Mouse (Mus musculus) forebrain, postnatal 0 days (tissue): Measurements from ENCODE around the gene Slc41a2. TPM values are rescaled to one million over a fixed set of nuclear protein-coding genes. Genes with fewer than 3 reads are reported as not detected.

Experiments used
- ATAC-seq: fragments of 200-750 bp; cut with Nextera tagmentation; 2 replicates; pipeline ENCODE4 v1.8.0; 2017; ENCODE audit warnings: mild to moderate bottlenecking, moderate library complexity
- DNase-seq: peaks from one replicate; pipeline ENCODE4 v3.0.0-alpha.2; 2015
- H3K27ac ChIP-seq: fragments of 300-500 bp; sonication (generic); 2 replicates; pipeline ENCODE4 v1.5.1; 2014; ENCODE audit warnings: low read depth, mild to moderate bottlenecking, antibody characterized with exemption, low read length, moderate library complexity, mixed read lengths
- H3K27me3 ChIP-seq: fragments of 300-500 bp; sonication (generic); 2 replicates; pipeline ENCODE4 v1.6.1; 2014; ENCODE audit warnings: mild to moderate bottlenecking, low read length, mixed read lengths; ENCODE audit not compliant: insufficient read depth
- H3K36me3 ChIP-seq: fragments of 300-500 bp; sonication (generic); 2 replicates; pipeline ENCODE4 v1.6.1; 2014; ENCODE audit warnings: mild to moderate bottlenecking, moderate library complexity; ENCODE audit not compliant: insufficient read depth
- H3K4me1 ChIP-seq: fragments of 300-500 bp; sonication (generic); 2 replicates; pipeline ENCODE4 v1.6.1; 2014; ENCODE audit warnings: antibody characterized with exemption; ENCODE audit not compliant: insufficient read depth
- H3K4me2 ChIP-seq: fragments of 300-500 bp; sonication (generic); 2 replicates; pipeline ENCODE4 v1.6.1; 2014; ENCODE audit warnings: low read depth, mild to moderate bottlenecking, moderate library complexity
- H3K4me3 ChIP-seq: fragments of 300-500 bp; sonication (generic); 2 replicates; pipeline ENCODE4 v1.5.1; 2014; ENCODE audit warnings: low read depth, low read length, mixed read lengths
- H3K9ac ChIP-seq: fragments of 300-500 bp; sonication (generic); 2 replicates; pipeline ENCODE4 v1.6.1; 2014; ENCODE audit warnings: mild to moderate bottlenecking
- H3K9me3 ChIP-seq: fragments of 300-500 bp; sonication (generic); 2 replicates; pipeline ENCODE4 v1.6.1; 2016; ENCODE audit warnings: low read length
- CTCF ChIP-seq: sonication (generic); IDR thresholded peaks from 2 replicates; pipeline ENCODE4 v1.5.1; 2016; ENCODE audit warnings: antibody characterized with exemption, control low read depth, low read depth
- WGBS: fragments of 180-500 bp; shearing (Covaris S2); extraction: QIAGEN DNeasy Blood & Tissue Kit; methylation state at CpG from one replicate; pipeline ENCODE4 v1.1.7; 2014; 5-methylcytosine and 5-hydroxymethylcytosine counted together
- polyA plus RNA-seq: library from polyadenylated mRNA; unstranded; fragments of >200 nt; fragmentation: Nextera tagmentation; extraction: Ambion mirVana; gene quantifications from 2 replicates; pipeline ENCODE4 v1.2.1, GENCODE M21; 2015
- total RNA-seq: library from RNA; depleted of rRNA; stranded (reverse); fragments of >200 nt; gene quantifications from 2 replicates; pipeline ENCODE4 v1.2.3, GENCODE M21; 2014

The Slc41a2 gene
- total and polyA plus RNA-seq, 2 experiments from 2014 or later, result 10.1 to 23.8 TPM

DNA sequence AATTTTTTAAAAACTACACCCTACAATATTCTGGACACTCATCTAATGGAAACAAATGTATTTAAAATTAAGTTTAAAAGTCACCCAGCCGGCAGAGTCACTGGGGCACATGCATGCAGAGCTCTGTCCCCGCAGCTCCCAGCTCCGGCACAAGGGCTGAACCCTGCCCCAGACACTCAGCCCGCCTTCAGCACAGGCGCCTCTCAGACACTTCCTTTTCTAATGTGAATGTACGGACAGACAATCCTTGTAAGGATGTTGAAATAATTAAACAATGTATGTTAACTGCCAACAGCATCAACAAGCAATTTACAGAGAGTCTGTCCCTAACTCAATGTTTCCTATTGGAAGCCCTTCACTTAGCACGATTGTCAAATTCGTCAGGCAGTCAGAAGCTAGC lies 73.0 kb downstream of the Slc41a2 start:
- H3K4me2 ChIP-seq, result no peak overlapping the region
- no peak overlapping the region for H3K9ac ChIP-seq
- no peak for TF ChIP-seq CTCF
- H3K9me3 ChIP-seq, result no peaks in the 10 kb centered on the region
- WGBS, result 61% methylated on average over 8 of the region's 8 CpGs
- no peak for DNase-seq
- no peak overlapping the region for H3K4me3 ChIP-seq
- H3K27me3 ChIP-seq, result no peaks in the 10 kb centered on the region
- H3K36me3 ChIP-seq, result no peaks in the 10 kb centered on the region; the same call in 1 of the 2 replicates
- H3K4me1 ChIP-seq, result no peaks in the 10 kb centered on the region; the same call in 1 of the 2 replicates
- no peak overlapping the region for H3K27ac ChIP-seq
- no peak for ATAC-seq

DNA sequence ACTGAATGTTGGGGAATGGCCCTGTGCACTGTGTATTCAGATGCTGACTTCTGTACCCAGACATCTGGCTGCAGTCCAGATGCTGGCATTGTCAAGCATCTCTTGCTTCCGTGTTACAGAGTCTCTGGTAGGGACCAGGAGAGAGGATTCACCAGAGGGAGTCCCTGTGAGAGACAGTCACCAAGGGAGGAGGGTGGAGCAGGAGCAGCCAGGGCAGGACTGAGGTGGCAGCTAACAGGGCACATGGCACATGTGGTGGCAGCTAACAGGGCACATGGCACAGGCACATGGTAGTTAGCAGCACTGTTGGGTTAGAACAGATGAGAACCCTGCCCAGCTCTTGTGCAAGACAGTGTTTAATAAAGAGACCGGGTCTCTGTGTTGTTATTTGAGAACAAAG lies 73.6 kb downstream of the Slc41a2 start:
- no peak for ATAC-seq
- 26% methylated on average over 2 of the region's 2 CpGs for WGBS
- Histone ChIP-seq H3K4me3 (no peak overlapping the region), H3K36me3 (no peaks in the 10 kb centered on the region; the same call in 1 of the 2 replicates), H3K27me3 (no peaks in the 10 kb centered on the region), H3K4me1 (no peaks in the 10 kb centered on the region; the same call in 1 of the 2 replicates), H3K27ac (no peak overlapping the region), H3K9me3 (no peaks in the 10 kb centered on the region), H3K4me2 (no peak overlapping the region), H3K9ac (no peak overlapping the region)
- no peak for TF ChIP-seq CTCF
- no peak for DNase-seq

DNA sequence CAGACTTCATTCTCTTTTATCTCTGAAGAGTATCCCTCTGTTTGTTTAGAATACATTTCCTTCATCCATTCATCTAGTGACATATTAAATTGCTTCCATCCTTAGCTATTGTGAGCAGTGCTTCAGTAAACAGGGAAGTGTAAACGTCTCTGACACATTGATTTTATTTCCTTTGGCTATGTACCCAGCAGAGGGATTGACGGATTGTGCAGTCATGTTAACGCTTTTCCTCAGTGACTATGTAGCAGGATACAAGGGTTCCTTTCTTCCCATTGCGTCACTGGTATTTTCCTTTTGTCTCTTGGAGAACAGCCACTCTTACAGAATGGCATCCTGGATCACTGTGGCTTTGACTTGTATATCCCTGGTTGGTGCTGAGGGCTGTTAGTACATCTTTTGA lies 76.4 kb downstream of the Slc41a2 start:
- H3K4me3 ChIP-seq, result no peak overlapping the region
- no peak overlapping the region for H3K9ac ChIP-seq
- H3K36me3 ChIP-seq, result no peaks in the 10 kb centered on the region; the same call in 1 of the 2 replicates
- DNase-seq (peak; percentile 24), ATAC-seq (peak; percentile 79)
- no peak overlapping the region for H3K27ac ChIP-seq
- H3K4me1 ChIP-seq, result no peaks in the 10 kb centered on the region
- no peak for TF ChIP-seq CTCF
- no peak overlapping the region for H3K4me2 ChIP-seq
- H3K27me3 ChIP-seq, result no peaks in the 10 kb centered on the region
- 20% methylated on average over 4 of the region's 4 CpGs for WGBS
- H3K9me3 ChIP-seq, result no peaks in the 10 kb centered on the region

DNA sequence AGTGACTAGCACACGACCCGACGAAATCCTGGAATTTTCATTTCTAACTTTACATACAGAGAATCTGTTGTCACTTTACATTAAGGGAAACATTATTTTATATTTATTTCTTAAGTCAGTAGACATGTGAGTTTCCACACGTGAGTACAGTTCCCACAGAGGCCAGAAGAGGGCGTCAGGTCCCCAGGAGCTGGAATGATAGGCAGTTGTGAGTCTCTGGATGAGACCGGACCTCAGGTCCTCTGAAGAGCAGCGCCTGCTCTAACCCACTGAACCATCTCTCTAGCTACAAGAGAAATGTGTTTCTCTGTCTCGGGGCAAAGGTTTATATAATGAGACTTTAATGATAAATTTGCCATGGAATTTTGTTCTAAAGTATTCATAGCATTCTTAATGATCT lies 86.3 kb downstream of the Slc41a2 start:
- 64% methylated on average over 8 of the region's 8 CpGs for WGBS
- Histone ChIP-seq H3K4me2 (no peak overlapping the region), H3K9ac (no peak overlapping the region), H3K27ac (no peak overlapping the region), H3K9me3 (no peaks in the 10 kb centered on the region), H3K4me3 (no peak overlapping the region), H3K27me3 (no peaks in the 10 kb centered on the region; the same call in 1 of the 2 replicates), H3K4me1 (no peaks in the 10 kb centered on the region), H3K36me3 (peaks cover 5% of the 10 kb centered on the region)
- no peak for DNase-seq
- peak; percentile 46 for TF ChIP-seq CTCF
- ATAC-seq, result no peak

DNA sequence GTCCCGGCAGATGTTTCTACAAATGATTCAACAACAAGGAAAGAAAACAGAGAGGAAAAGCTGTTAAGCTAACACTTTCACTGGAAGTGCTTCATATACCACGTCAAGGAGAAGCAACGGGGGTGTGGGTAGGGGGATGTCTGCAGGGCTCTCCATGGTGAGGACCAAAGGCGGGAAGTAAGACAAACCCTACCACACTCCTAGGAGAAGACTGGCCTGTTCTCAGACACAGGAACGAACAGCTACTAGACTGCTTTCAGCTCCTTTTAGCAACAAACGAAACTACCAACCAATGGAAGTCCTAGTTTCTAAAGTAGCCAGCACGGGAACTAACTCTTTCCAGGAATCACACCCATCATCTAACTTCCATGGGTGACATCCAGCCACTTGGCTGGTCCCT lies 89.6 kb downstream of the Slc41a2 start:
- H3K4me2 ChIP-seq, result no peak overlapping the region
- no peaks in the 10 kb centered on the region for H3K36me3 ChIP-seq
- 68% methylated on average over 7 of the region's 7 CpGs for WGBS
- H3K4me3 ChIP-seq, result no peak overlapping the region
- no peaks in the 10 kb centered on the region for H3K9me3 ChIP-seq
- no peaks in the 10 kb centered on the region for H3K4me1 ChIP-seq
- no peak for TF ChIP-seq CTCF
- no peak overlapping the region for H3K9ac ChIP-seq
- 0 out of 2 replicates have a peak overlapping the region, but pooled peaks have one; percentile 15 for H3K27ac ChIP-seq
- ATAC-seq (no peak), DNase-seq (no peak)
- no peaks in the 10 kb centered on the region for H3K27me3 ChIP-seq

DNA sequence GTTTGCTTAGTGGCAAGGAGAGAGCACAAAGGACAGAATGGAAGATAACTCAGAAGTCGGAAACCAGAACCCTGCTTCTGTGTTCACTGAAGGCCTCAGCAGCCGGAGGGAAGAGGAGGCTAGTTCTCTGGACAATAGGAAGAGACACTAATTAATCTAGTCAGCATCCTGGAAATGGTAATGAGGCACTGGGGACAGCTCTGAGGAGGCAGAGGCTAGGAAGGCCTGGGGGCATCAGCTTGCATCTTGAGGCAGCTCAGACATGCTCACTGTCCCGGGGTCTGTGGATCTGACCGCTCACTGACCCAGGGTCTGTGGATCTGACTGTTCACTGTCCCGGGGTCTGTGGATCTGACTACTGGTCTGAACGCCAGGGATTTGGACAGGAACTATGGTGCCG lies 92.0 kb downstream of the Slc41a2 start:
- peaks cover 2% of the 10 kb centered on the region; the same call in 1 of the 2 replicates for H3K36me3 ChIP-seq
- H3K4me2 ChIP-seq, result no peak overlapping the region
- H3K4me3 ChIP-seq, result no peak overlapping the region
- no peak overlapping the region for H3K27ac ChIP-seq
- H3K4me1 ChIP-seq, result no peaks in the 10 kb centered on the region
- TF ChIP-seq CTCF, result no peak
- DNase-seq, result no peak
- no peak for ATAC-seq
- H3K9me3 ChIP-seq, result no peaks in the 10 kb centered on the region
- H3K9ac ChIP-seq, result no peak overlapping the region
- WGBS, result 69% methylated on average over 7 of the region's 7 CpGs
- H3K27me3 ChIP-seq, result no peaks in the 10 kb centered on the region

DNA sequence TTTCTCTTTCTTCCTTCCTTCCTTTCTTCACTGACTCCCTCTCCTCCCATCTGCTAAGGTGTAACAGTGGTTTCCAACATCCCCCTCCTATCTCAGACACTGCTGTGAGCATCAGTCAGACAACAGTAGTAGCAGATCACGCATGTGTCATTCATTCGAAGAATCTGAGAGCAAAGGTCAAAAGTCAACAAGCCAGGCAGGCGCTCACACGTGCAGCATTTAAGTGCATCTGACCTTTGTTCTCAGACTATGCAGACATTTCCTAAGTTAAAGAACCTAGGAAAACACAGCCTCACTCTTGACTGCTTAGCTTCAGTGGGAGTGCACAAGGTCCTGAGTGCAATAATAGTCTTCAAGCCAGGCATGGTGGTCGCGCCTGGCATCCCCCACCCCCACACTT lies 93.6 kb downstream of the Slc41a2 start:
- no peaks in the 10 kb centered on the region for H3K4me1 ChIP-seq
- H3K27me3 ChIP-seq, result no peaks in the 10 kb centered on the region
- no peak overlapping the region for H3K27ac ChIP-seq
- H3K9me3 ChIP-seq, result no peaks in the 10 kb centered on the region
- DNase-seq, result no peak
- 81% methylated on average over 6 of the region's 6 CpGs for WGBS
- no peak overlapping the region for H3K4me2 ChIP-seq
- H3K36me3 ChIP-seq, result peaks cover 4% of the 10 kb centered on the region; the same call in 1 of the 2 replicates
- ATAC-seq, result no peak
- H3K9ac ChIP-seq, result no peak overlapping the region
- TF ChIP-seq CTCF, result no peak
- no peak overlapping the region for H3K4me3 ChIP-seq
